Mouse (Mus musculus) lung, postnatal 0 days (tissue): Measurements from ENCODE around the gene Dph3. TPM values are rescaled to one million over a fixed set of nuclear protein-coding genes. Genes with fewer than 3 reads are reported as not detected.

Experiments
- ATAC-seq: fragments of 200-750 bp; cut with Nextera tagmentation; 2 replicates; pipeline ENCODE4 v1.8.0; 2017; ENCODE audit warnings: moderate library complexity
- DNase-seq: peaks from one replicate; pipeline ENCODE4 v3.0.0-alpha.2; 2016; ENCODE audit warnings: low spot score
- H3K27ac ChIP-seq: fragments of 300-500 bp; sonication (generic); 2 replicates; pipeline ENCODE4 v1.5.1; 2014; ENCODE audit warnings: antibody characterized with exemption, mild to moderate bottlenecking, low read length, mixed read lengths
- H3K27me3 ChIP-seq: fragments of 300-500 bp; sonication (generic); replicated peaks from 2 replicates; pipeline ENCODE4 v1.6.1; 2014; ENCODE audit warnings: low read length, mixed read lengths; ENCODE audit not compliant: insufficient read depth
- H3K36me3 ChIP-seq: fragments of 300-500 bp; sonication (generic); 2 replicates; pipeline ENCODE4 v1.6.1; 2014; ENCODE audit warnings: low read length, mixed read lengths; ENCODE audit not compliant: insufficient read depth
- H3K4me1 ChIP-seq: fragments of 300-500 bp; sonication (generic); 2 replicates; pipeline ENCODE4 v1.6.1; 2014; ENCODE audit warnings: antibody characterized with exemption, low read depth, low read length, mixed read lengths; ENCODE audit not compliant: insufficient read depth
- H3K4me2 ChIP-seq: fragments of 300-500 bp; sonication (generic); replicated peaks from 2 replicates; pipeline ENCODE4 v1.6.1; 2014; ENCODE audit warnings: low read depth, mild to moderate bottlenecking, low read length, moderate library complexity, mixed read lengths
- H3K4me3 ChIP-seq: fragments of 300-500 bp; sonication (generic); 2 replicates; pipeline ENCODE4 v1.5.1; 2014; ENCODE audit warnings: low read depth, low read length
- H3K9ac ChIP-seq: fragments of 300-500 bp; sonication (generic); replicated peaks from 2 replicates; pipeline ENCODE4 v1.6.1; 2014; ENCODE audit warnings: low read depth, mild to moderate bottlenecking
- H3K9me3 ChIP-seq: fragments of 300-500 bp; sonication (generic); 2 replicates; pipeline ENCODE4 v1.6.1; 2016; ENCODE audit warnings: low read length, mixed read lengths
- CTCF ChIP-seq: IDR thresholded peaks from 2 replicates; pipeline ENCODE4 v1.5.1; 2016; ENCODE audit warnings: antibody characterized with exemption, mild to moderate bottlenecking
- EP300 ChIP-seq: IDR thresholded peaks from 2 replicates; pipeline ENCODE4 v1.6.1; 2016; ENCODE audit warnings: antibody characterized with exemption, mild to moderate bottlenecking, control low read depth
- WGBS: fragments of 180-500 bp; shearing (Covaris S2); extraction: QIAGEN DNeasy Blood & Tissue Kit; methylation state at CpG from one replicate; pipeline ENCODE4 v1.1.7; 2014; 5-methylcytosine and 5-hydroxymethylcytosine counted together
- polyA plus RNA-seq: library from polyadenylated mRNA; unstranded; fragments of >200 nt; fragmentation: Nextera tagmentation; extraction: Ambion mirVana; gene quantifications from 2 replicates; pipeline ENCODE4 v1.2.1, GENCODE M21; 2015

The Dph3 gene
- polyA plus RNA-seq, 1 experiment from 2014 or later = 81.6 TPM

DNA sequence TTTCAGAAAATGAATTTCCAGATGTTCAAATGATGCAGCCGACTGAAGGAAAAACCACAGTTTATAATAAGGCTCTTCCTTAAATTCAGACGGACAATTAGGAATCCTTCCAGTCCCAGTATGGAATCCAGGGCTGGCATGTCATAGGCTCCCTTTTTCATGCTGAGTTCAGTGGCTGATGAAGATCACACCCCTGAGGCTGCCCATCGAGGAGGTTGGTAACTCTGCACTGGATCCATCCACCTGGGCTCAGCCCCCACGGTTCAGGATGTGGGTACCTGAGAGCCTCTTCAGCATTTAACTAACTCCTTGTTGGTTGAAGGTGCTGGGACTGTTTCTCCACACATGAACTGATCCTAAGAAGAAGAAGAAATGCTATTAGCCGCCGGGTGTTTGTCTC is 2.6 kb downstream of the Dph3 start:
- TF ChIP-seq CTCF (no peak), EP300 (no peak)
- ATAC-seq = no peak
- WGBS = 95% methylated on average over 6 of the region's 6 CpGs

DNA sequence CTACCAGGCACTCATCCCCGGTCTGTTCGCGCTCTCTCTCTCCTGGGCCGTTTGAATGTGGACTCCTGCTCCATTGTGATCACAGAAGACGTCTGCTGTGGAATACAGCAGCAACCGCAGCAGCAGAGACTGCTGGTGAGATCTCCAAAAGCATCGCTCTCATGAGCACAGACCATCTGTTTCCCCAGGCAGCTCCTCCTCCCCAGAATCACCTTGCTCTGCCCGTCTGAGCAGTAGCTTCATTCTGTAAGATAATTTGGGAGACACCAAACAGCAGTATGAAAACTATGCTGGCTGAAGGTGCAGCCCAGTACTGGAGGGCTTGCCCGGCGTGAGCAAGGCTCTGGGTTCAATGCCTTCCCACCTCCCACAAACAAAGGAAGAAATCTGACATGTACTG is 4.5 kb downstream of the Dph3 start:
- Histone ChIP-seq H3K4me1 (0 out of 2 replicates have a peak, but pooled peaks cover 2% of the 10 kb centered on the region), H3K36me3 (peaks cover 16% of the 10 kb centered on the region), H3K9me3 (no peaks in the 10 kb centered on the region), H3K27ac (no peak overlapping the region), H3K4me2 (no peak overlapping the region), H3K4me3 (no peak overlapping the region), H3K27me3 (no peaks in the 10 kb centered on the region), H3K9ac (no peak overlapping the region)
- ATAC-seq (no peak), DNase-seq (no peak)
- 78% methylated on average over 10 of the region's 10 CpGs for WGBS
- TF ChIP-seq CTCF (no peak), EP300 (no peak)

More for the DNA sequence above, 2.6 kb downstream of the Dph3 start:
- DNase-seq = no peak
- Histone ChIP-seq H3K36me3 (peaks cover 16% of the 10 kb centered on the region), H3K4me2 (no peak overlapping the region), H3K27ac (no peak overlapping the region), H3K4me1 (0 out of 2 replicates have a peak, but pooled peaks cover 6% of the 10 kb centered on the region), H3K27me3 (no peaks in the 10 kb centered on the region), H3K9me3 (no peaks in the 10 kb centered on the region), H3K9ac (no peak overlapping the region), H3K4me3 (no peak overlapping the region)

- TF ChIP-seq EP300 = no peak
- peak; percentile 95 for TF ChIP-seq CTCF
- Histone ChIP-seq H3K36me3 (peaks cover 11% of the 10 kb centered on the region), H3K27ac (no peak overlapping the region), H3K4me2 (no peak overlapping the region), H3K4me1 (peaks cover 3% of the 10 kb centered on the region; the same call in 1 of the 2 replicates), H3K9ac (no peak overlapping the region), H3K9me3 (no peaks in the 10 kb centered on the region), H3K27me3 (no peaks in the 10 kb centered on the region), H3K4me3 (no peak overlapping the region)
- ATAC-seq = peak; percentile 45; the same call in 1 of the 2 replicates
- WGBS = 42% methylated on average over 8 of the region's 8 CpGs
- DNase-seq = peak; percentile 71
Measured at GRCm38 (mm10) chr14:32076896-32077575, 8.5 kb downstream of the Dph3 start.

DNA sequence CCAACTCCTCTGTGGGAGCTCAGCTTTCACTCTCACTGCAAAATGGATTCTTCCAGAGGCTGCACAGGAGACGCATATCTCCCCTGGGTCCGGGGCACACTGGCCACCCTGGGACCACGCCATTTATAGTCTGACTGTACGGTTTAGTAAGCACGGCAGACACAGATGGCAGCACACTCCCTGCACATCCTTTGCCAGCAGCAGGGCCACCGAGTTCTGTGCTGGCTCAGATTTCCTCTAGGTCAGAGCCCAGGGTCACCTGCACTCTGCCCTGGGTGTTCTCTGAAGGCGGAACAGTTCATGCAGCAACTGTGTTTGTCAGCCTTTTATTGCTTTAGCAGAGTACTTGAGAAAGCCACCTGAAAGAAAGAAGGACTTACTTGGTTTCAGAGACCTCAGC is 11.6 kb downstream of the Dph3 start:
- 55% methylated on average over 7 of the region's 7 CpGs for WGBS

GRCm38 (mm10) chr14:32073211-32073685 is 12.3 kb downstream of the Dph3 start:
- no peak overlapping the region for H3K9ac ChIP-seq
- no peaks in the 10 kb centered on the region for H3K9me3 ChIP-seq
- peaks cover 3% of the 10 kb centered on the region; the same call in 1 of the 2 replicates for H3K4me1 ChIP-seq
- ATAC-seq (peak; percentile 88), DNase-seq (peak; percentile 58)
- no peaks in the 10 kb centered on the region for H3K36me3 ChIP-seq
- WGBS = 29% methylated on average over 8 of the region's 8 CpGs
- H3K27ac ChIP-seq = peak overlapping the region; percentile 62
- H3K4me3 ChIP-seq = no peak overlapping the region
- H3K4me2 ChIP-seq = no peak overlapping the region
- H3K27me3 ChIP-seq = no peaks in the 10 kb centered on the region
- TF ChIP-seq CTCF (no peak), EP300 (peak; percentile 49; the same call in 1 of the 2 replicates)

More for the DNA sequence above, 11.6 kb downstream of the Dph3 start:
- no peaks in the 10 kb centered on the region for H3K36me3 ChIP-seq
- H3K27ac ChIP-seq = peak overlapping the region; percentile 62
- H3K9ac ChIP-seq = no peak overlapping the region
- TF ChIP-seq EP300 (no peak), CTCF (no peak)
- H3K4me2 ChIP-seq = no peak overlapping the region
- DNase-seq (no peak), ATAC-seq (no peak)
- H3K4me3 ChIP-seq = no peak overlapping the region
- H3K27me3 ChIP-seq = no peaks in the 10 kb centered on the region
- H3K9me3 ChIP-seq = no peaks in the 10 kb centered on the region
- peaks cover 3% of the 10 kb centered on the region; the same call in 1 of the 2 replicates for H3K4me1 ChIP-seq

DNA sequence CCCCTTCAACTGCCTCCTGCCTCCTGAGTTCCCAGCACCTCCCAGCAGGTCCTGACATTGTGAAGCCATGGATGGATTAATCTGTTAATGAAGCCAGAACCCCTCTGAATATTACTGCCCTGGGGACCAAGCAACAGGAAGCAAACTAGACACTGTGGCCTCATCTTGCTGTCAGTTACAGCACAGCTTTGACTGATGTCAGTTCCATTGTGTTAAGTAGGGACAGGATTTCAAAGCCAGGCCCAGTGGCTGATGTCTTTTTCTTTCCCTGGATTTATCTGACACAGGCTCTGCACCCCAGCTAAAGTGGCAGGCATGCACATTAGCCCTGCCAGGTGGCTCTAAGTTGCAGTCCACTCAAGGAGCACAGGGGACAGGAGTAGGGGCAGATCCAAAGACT is 12.7 kb downstream of the Dph3 start:
- H3K27ac ChIP-seq = peak overlapping the region; percentile 33; the same call in 1 of the 2 replicates
- H3K36me3 ChIP-seq = no peaks in the 10 kb centered on the region
- DNase-seq (peak; percentile 21), ATAC-seq (peak; percentile 51)
- H3K4me1 ChIP-seq = peaks cover 3% of the 10 kb centered on the region; the same call in 1 of the 2 replicates
- H3K4me2 ChIP-seq = no peak overlapping the region
- H3K4me3 ChIP-seq = no peak overlapping the region
- TF ChIP-seq EP300 = no peak
- TF ChIP-seq CTCF = no peak
- H3K9ac ChIP-seq = no peak overlapping the region
- no peaks in the 10 kb centered on the region for H3K27me3 ChIP-seq
- H3K9me3 ChIP-seq = no peaks in the 10 kb centered on the region
